Mouse (Mus musculus) G1E (cell line): ENCODE data around the gene Ppp2r5e. TPM values are rescaled to one million over a fixed set of nuclear protein-coding genes. Genes with fewer than 3 reads are reported as not detected.

Experiments
- ATAC-seq: 2 replicates; pipeline ENCODE4 v1.8.0; 2016; ENCODE audit warnings: mild to moderate bottlenecking; ENCODE audit not compliant: insufficient number of reproducible peaks, poor library complexity, low FRiP score, severe bottlenecking; ENCODE audit errors: extremely low read depth
- DNase-seq: peaks from one replicate; pipeline ENCODE4 v3.0.0; 2012; ENCODE audit warnings: low spot score
- H3K27me3 ChIP-seq: 2 replicates; pipeline ENCODE4 v1.6.1; 2012; ENCODE audit warnings: mild to moderate bottlenecking, low read length, inconsistent platforms; ENCODE audit not compliant: insufficient read depth
- H3K36me3 ChIP-seq: replicated peaks from 2 replicates; pipeline ENCODE3; 2012; ENCODE audit warnings: mild to moderate bottlenecking, inconsistent platforms
- H3K4me1 ChIP-seq: 2 replicates; pipeline ENCODE4 v1.6.1; 2012; ENCODE audit warnings: low read depth, low read length, inconsistent platforms, mixed read lengths; ENCODE audit not compliant: insufficient read depth
- H3K4me3 ChIP-seq: 2 replicates; pipeline ENCODE4 v1.5.1; 2012; ENCODE audit warnings: low read depth, mild to moderate bottlenecking, inconsistent platforms, low read length, moderate library complexity, mixed read lengths
- H3K9me3 ChIP-seq: replicated peaks from 2 replicates; pipeline ENCODE4 v1.6.1; 2012; ENCODE audit warnings: inconsistent platforms
- CTCF ChIP-seq: IDR thresholded peaks from 2 replicates; pipeline ENCODE4 v1.5.1; 2012; ENCODE audit warnings: low read depth, low read length, inconsistent platforms, mixed read lengths
- GATA1 ChIP-seq: IDR thresholded peaks from 2 replicates; pipeline ENCODE4 v1.6.1; 2012; ENCODE audit warnings: borderline replicate concordance, low read length, inconsistent platforms, mixed read lengths
- GATA2 ChIP-seq: IDR thresholded peaks from 2 replicates; pipeline ENCODE4 v1.6.1; 2012; ENCODE audit warnings: low read depth, low read length, inconsistent platforms, borderline replicate concordance
- POLR2AphosphoS5 ChIP-seq: IDR thresholded peaks from 2 replicates; pipeline ENCODE4 v1.6.1; 2012; ENCODE audit warnings: low read depth, low read length, inconsistent platforms; ENCODE audit not compliant: insufficient replicate concordance
- TAL1 ChIP-seq: conservative IDR thresholded peaks from 2 replicates; pipeline ENCODE4 v1.6.1; 2012; ENCODE audit warnings: low read depth, low read length, inconsistent platforms, mixed read lengths
- polyA plus RNA-seq: library from polyadenylated mRNA; stranded (reverse); fragments of >175 nt; gene quantifications from 2 replicates; pipeline ENCODE4 v1.2.3, GENCODE M21; 2012
- total RNA-seq, 2 experiments: library from RNA; stranded (forward) in 1 of 2; stranded (reverse) in 1 of 2; fragments of 200-1000 nt in 1 of 2; fragments of >200 nt in 1 of 2; fragmentation: Nextera tagmentation in 1 of 2; gene quantifications; 2 replicates each; pipeline ENCODE4 v1.2.3; 2014 to 2017

Ppp2r5e gene
- total and polyA plus RNA-seq, 3 experiments = 20.4 to 74.6 (median 69.2) TPM

GRCm38 (mm10) chr12:75464016-75464769 lies 131.9 kb downstream of the Ppp2r5e start:
- Histone ChIP-seq H3K4me3 (no peak overlapping the region), H3K27me3 (no peaks in the 10 kb centered on the region), H3K9me3 (no peaks in the 10 kb centered on the region), H3K36me3 (peaks cover 91% of the 10 kb centered on the region), H3K4me1 (peaks cover 6% of the 10 kb centered on the region)
- TF ChIP-seq GATA1 (no peak), TAL1 (no peak), GATA2 (no peak), CTCF (no peak), POLR2AphosphoS5 (no peak)
- DNase-seq = no peak
- 0 out of 2 replicates have a peak, but pooled peaks have one; percentile 25 for ATAC-seq

DNA sequence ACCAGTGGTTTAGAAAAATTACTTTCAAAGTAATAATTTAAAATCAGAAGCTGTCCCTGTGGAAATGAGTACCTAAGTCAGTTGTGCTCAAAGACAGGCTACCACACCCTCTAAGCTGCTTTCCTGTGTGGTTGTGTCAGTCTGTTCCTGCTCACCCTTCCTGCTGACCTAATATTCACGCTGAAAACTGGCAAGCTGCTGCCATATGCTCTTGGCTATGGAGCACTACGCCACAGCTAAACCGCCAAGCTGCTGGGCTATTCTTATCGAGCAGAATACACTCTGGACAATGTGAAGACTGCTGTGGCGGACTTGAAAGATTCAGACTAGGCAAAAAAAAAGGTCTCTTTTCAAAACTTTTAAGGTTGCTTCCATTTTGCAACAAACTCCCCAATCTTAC lies 135.5 kb downstream of the Ppp2r5e start:
- Histone ChIP-seq H3K27me3 (no peaks in the 10 kb centered on the region), H3K36me3 (peaks cover 81% of the 10 kb centered on the region), H3K9me3 (no peaks in the 10 kb centered on the region), H3K4me1 (peaks cover 6% of the 10 kb centered on the region), H3K4me3 (no peak overlapping the region)
- ATAC-seq (no peak), DNase-seq (no peak)
- TF ChIP-seq POLR2AphosphoS5 (no peak), TAL1 (no peak), CTCF (no peak), GATA1 (no peak), GATA2 (no peak)

DNA sequence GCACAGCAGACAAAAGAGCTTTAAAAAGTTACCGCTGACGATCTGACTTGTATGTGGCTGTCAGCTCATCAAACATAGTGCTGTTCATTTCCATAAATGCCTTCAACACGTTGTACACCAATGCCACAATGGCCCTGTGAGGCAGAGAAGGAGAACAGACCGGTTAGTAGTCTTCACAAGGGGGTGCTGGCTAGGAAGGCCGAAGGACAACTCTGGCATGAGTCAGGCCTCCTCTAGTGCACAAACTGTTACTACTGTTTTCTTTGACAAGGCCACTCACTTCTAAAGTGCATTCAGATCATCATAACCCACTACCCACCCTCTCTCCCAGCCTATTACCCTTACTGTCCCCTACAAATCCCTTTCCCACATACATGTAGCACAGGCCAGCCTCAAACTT lies 136.4 kb downstream of the Ppp2r5e start:
- no peaks in the 10 kb centered on the region for H3K27me3 ChIP-seq
- H3K36me3 ChIP-seq = peaks cover 74% of the 10 kb centered on the region
- H3K4me1 ChIP-seq = peaks cover 6% of the 10 kb centered on the region
- H3K4me3 ChIP-seq = no peak overlapping the region
- no peak for DNase-seq
- TF ChIP-seq GATA2 = no peak
- TF ChIP-seq POLR2AphosphoS5 = no peak
- TF ChIP-seq TAL1 = no peak
- TF ChIP-seq GATA1 = no peak
- TF ChIP-seq CTCF = no peak
- no peak for ATAC-seq
- no peaks in the 10 kb centered on the region for H3K9me3 ChIP-seq

DNA sequence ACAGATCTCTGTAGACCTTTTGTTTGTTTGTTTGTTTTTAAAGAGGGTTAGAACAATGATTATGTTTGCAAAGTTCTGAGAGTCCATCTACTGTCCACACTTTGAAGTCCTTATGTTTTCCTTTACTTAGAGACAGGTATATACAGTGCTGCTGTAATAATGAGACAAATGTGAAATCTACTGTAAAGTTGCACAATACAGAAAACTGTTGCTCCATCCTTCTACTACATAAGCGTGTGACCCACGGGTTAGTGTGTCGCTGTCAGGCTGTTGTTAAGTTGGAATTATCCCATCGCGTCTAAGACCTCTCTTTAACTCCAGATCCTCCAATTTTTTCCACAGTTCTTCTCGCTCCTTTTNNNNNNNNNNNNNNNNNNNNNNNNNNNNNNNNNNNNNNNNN lies 142.6 kb downstream of the Ppp2r5e start:
- no peak for TF ChIP-seq GATA2
- TF ChIP-seq CTCF = no peak
- TF ChIP-seq POLR2AphosphoS5 = no peak
- no peak for TF ChIP-seq TAL1
- TF ChIP-seq GATA1 = no peak
- Histone ChIP-seq H3K9me3 (no peaks in the 10 kb centered on the region), H3K4me1 (peaks cover 2% of the 10 kb centered on the region; the same call in 1 of the 2 replicates), H3K27me3 (no peaks in the 10 kb centered on the region), H3K36me3 (peaks cover 58% of the 10 kb centered on the region), H3K4me3 (no peak overlapping the region)
- DNase-seq (no peak), ATAC-seq (no peak)

GRCm38 (mm10) chr12:75453027-75453426 lies 143.0 kb downstream of the Ppp2r5e start:
- H3K4me1 ChIP-seq = peaks cover 2% of the 10 kb centered on the region; the same call in 1 of the 2 replicates
- DNase-seq (no peak), ATAC-seq (no peak)
- TF ChIP-seq CTCF (no peak), POLR2AphosphoS5 (no peak), GATA1 (no peak), TAL1 (no peak), GATA2 (no peak)
- H3K9me3 ChIP-seq = no peaks in the 10 kb centered on the region
- H3K36me3 ChIP-seq = peaks cover 54% of the 10 kb centered on the region
- no peak overlapping the region for H3K4me3 ChIP-seq
- no peaks in the 10 kb centered on the region for H3K27me3 ChIP-seq

GRCm38 (mm10) chr12:75450592-75450991 lies 145.5 kb downstream of the Ppp2r5e start:
- Histone ChIP-seq H3K27me3 (peaks cover 4% of the 10 kb centered on the region; the same call in 1 of the 2 replicates), H3K4me1 (peaks cover 2% of the 10 kb centered on the region; the same call in 1 of the 2 replicates), H3K36me3 (peaks cover 42% of the 10 kb centered on the region), H3K4me3 (no peak overlapping the region), H3K9me3 (no peaks in the 10 kb centered on the region)
- DNase-seq = no peak
- no peak for ATAC-seq
- TF ChIP-seq GATA2 = no peak
- TF ChIP-seq TAL1 = no peak
- no peak for TF ChIP-seq GATA1
- no peak for TF ChIP-seq CTCF
- TF ChIP-seq POLR2AphosphoS5 = no peak
